Mouse (Mus musculus) urinary bladder, postnatal 25 days (tissue): ENCODE results near the gene Ccdc185.

Experiments
- DNase-seq: peaks from one replicate; pipeline ENCODE4 v3.0.0; 2022; ENCODE audit warnings: low spot score

The Ccdc185 gene

GRCm38 (mm10) chr1:182749080-182749479 lies at the start of gene Ccdc185:
Ccdc185 (minus strand) TSS chr1:182749180.
- DNase-seq, result no peak

- no peak for DNase-seq
Measured at GRCm38 (mm10) chr1:182797048-182797447, 48.1 kb upstream of the Ccdc185 start.

DNA sequence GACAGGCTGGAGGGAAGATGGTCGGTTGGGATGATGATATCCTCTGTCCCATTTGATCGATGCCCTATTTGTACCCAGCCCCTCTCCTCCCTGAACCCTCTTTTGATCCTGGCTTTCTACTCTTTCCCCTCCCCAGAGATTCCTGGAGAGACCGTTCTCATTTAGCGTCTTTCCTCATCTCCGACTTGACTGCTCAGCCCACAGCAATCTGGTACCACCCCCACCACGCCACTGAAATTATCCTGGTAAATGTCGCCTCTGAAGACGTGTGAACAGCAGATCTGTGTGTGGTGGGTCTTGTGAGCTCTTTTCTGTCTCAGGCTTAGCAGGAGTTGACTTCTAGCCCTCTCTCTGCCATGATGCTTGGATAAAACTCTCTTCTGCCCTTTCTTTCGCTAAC lies 45.6 kb upstream of the Ccdc185 start:
- DNase-seq, result no peak

- DNase-seq, result no peak
Measured at GRCm38 (mm10) chr1:182794221-182794620, 45.2 kb upstream of the Ccdc185 start.

- DNase-seq, result peak; percentile 55
Measured at GRCm38 (mm10) chr1:182792521-182793071, 43.6 kb upstream of the Ccdc185 start.

DNA sequence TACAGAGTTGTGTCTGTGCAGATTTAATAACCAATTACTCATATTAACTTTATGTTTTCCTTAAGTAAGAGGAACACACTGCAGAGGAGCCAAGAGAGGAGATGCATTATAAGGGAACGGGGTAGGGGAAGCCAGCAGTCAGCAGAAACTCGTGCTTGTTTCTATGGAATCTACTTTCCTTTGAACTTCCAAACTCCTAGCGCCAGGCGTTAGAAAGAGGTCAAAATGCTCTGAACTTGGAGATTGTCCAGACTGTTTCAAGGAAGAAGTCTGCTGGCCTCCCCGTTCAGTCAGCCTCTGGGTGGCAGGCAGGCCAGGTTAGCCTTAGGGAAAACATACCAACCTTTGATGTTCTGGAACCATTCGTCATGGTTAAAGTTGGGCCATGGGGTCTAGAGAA lies 39.9 kb upstream of the Ccdc185 start:
- DNase-seq, result no peak

DNA sequence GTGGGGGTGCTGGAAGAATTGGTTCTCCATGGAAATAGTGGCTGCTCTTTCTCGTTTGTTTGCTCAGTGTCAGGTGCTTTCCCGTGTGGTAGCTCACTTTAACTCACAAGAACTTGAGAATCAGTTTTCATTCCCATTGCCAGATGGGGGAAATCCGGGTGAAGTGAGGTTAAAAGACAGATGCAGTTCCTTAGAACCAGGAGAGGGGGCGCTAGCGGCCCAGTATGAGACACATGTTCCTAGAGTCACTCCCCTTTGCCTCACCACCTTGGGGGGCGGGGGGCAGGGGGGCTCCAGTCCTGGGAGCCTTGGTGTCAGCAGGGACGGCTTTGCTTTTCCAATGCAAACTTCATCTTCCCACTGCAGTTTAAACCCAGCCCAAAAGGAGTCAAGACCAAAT lies 38.0 kb upstream of the Ccdc185 start:
- no peak for DNase-seq

DNA sequence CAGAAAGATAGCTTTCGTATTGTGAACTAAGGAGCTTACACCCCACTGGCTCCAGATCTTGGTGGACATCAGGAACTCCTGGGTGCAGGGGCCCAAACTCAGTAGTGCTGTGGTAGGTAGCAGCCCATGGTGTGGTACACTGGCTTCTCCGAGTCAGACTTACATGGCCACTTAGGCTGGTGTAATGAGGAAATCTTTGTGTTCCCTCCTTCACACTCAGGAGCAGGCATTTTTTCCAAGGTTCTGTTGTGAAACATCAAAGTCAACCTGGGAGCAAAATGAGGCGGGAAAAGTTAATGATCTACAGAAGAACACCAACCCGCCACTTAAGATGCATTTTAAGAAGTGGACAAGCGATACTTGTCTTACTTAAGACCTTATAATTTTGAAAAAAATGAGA lies 36.5 kb upstream of the Ccdc185 start:
- DNase-seq, result no peak

- no peak for DNase-seq
Measured at GRCm38 (mm10) chr1:182784784-182785183, 35.8 kb upstream of the Ccdc185 start.

GRCm38 (mm10) chr1:182783774-182784173 lies 34.8 kb upstream of the Ccdc185 start:
- DNase-seq, result no peak

- DNase-seq, result no peak
Measured at GRCm38 (mm10) chr1:182779024-182779520, 30.1 kb upstream of the Ccdc185 start.

- DNase-seq, result no peak
Measured at GRCm38 (mm10) chr1:182778225-182778624, 29.2 kb upstream of the Ccdc185 start.

DNA sequence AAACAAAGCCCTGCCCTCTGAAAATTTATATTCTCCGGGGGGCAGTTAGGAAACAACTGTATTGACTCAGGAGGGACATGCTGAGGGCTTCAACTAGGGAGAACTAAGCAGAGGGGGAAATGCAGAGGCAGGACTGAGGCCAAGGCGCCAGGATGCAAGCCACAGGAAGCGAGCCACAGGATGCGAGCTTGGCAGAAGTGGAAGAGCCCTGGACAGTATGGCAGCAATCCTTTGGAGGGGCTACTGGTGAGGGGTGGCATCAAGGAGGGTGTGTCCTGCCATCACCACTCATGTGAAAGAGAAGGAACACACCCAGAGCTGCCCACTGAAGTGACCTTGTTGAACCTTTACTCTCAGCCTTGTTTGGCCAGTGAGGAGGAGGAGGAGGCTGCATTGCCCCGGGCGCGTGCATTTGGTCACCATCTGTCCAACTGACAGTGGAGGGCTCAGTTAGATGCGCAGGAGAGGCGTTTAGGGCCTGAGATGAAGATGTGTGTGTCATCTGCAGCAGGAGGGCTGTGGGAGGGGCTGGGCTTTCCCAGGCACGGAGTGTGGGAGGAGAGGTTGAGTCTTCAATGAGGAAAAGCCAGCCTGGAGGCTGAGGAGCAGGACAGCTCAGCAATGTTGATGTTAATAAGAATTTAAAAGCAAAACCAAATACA lies 27.9 kb upstream of the Ccdc185 start:
- no peak for DNase-seq

DNA sequence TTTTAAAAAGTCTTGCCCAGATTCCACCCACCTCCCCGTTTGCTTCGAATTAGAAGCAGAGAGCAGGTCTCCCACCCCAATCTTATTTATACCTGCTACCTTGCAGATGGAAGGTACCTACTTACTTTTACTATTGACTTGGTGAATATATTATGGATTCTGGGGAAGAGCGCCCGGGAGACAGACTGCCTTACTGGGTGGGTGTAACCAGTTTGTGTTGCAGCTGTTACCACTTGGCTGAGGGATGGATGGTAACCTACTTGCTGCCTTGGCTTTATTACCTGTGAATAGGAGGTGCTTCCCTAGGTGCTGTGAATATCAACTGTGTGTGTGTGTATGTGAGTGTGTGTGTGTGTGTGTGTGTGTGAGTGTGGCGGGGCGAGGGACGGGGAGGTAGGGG lies 26.6 kb upstream of the Ccdc185 start:
- DNase-seq, result no peak

DNA sequence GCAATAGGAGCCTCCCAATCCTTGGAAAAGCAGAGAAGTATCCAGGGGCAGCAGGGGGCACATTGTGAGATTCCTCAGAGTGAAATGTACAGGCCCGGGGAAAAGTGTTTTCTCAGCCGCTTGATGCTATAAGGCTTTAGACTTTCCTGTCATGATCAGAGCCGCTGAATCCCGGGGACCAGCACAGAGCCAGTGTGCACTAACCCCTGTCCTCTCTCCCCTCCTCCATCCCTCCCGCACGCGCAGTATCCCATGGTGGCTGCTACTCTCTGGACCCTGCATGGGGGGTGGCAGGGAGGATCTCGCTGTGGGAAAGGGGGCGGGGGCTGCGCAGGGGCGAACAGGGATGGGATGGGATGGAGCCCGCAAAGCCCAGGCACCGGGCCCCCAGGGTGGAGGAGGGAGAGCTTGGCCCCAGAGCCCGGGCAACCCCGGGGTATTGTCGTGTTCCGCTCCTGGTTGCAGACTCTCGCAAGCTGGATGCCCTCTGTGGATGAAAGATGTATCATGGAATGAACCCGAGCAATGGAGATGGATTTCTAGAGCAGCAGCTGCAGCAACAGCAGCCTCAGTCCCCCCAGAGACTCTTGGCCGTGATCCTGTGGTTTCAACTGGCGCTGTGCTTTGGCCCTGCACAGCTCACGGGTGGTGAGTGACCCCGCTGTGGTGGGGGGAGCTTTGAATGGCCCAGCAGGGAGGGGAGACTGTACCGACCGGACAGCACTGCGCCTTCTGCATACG lies 15.7 kb upstream of the Ccdc185 start:
- DNase-seq, result no peak

DNA sequence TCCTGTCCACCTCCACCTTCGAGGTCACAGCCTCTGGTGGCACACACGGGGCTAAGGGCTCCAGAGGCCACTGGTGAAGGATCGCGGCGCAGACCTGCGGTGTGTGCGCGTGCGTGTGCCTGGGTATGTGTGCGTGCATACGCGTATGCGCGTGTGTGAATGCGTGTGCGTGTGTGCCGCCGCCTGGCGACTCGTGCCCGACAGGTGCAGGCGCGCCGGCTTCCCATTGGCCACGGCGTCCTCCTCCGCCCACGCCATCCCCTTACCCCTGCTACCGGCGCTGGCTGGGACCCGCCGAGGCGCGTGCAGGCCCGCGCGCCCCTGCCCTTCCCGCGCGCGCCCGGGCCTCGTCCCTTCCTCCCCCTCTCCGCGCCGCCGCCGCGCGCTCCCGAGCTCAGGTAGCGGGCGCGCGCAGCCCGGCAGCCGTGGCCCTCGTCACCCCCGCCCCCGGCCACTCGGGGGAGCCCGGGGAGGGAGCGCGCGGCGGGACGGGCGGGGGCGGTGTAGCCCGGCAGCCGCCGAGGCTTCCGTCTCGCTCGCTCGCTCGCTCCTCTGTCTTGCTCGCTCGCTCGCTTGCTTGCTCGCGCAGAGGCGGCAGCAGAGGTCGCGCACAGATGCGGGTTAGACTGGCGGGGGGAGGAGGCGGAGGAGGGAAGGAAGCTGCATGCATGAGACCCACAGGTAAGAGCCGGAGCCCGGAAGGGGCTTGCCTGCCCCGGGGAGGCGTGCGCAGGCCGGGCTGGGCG lies 14.9 kb upstream of the Ccdc185 start, which contains the start of gene Susd4:
TSS of gene Susd4 (plus strand) at position 145 of the 746 bp plus-strand sequence.
- DNase-seq, result peak; percentile 44

GRCm38 (mm10) chr1:182763191-182763715 lies 14.3 kb upstream of the Ccdc185 start:
- no peak for DNase-seq

DNA sequence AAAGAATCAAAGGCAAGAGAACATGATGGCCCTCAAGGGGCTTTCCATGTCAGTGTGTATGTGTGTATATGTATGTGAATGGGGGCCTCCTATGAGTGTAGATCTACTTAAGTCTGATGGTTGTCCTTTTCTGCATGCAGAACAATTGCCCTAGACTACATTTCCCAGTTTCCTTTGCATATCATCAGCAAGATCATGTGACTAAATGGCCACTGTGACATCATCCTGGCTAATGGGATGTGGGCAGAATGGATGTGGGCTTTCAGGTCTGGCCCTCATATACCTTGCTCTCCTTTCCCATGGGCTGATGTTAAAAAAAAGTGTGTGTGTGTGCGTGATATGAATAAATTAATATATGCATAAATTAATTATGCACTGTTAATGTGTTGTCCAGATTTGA lies 9.8 kb upstream of the Ccdc185 start:
- DNase-seq, result no peak

GRCm38 (mm10) chr1:182754865-182755264 lies 5.9 kb upstream of the Ccdc185 start:
- DNase-seq, result no peak

DNA sequence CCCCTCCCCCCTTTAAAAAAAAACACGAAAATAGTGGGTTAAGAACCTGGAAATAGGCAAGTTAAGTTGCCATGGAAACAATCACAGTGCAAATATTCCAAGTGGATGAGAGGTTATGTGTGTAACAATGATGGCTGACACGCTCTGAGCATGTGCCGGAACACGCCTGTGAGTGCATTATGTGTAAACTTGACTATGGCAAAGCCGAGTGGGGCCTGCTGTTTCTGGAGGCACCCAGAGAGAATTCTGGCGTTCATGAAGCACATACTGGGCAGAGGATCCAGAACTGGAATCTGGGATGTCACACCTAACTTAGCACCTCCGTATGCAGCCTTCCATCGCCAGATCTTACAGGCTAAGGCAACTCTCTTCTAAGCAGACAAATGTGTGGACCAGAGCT lies 4.7 kb upstream of the Ccdc185 start:
- DNase-seq, result no peak

GRCm38 (mm10) chr1:182751301-182751700 lies 2.3 kb upstream of the Ccdc185 start:
- DNase-seq, result no peak

DNA sequence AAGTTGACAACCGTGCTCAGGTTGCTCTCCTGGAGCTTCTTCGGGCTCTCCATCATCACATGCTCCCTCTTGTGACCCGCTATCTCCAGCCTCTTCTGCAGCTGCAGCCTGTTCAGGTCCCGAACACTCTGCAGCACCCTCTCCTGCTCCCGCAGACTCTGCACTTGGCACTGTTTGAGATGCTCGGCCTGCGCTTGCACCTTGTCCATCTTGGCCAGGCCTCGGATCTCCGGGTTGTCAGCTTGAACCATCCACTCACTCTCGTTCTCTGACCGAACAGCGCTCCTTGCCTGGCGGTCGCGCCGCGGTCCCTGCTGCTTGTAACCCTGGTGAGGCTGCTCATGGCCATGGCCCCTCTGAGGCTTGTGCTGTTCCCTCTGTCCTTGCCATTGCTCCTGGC lies 1.1 kb downstream of the Ccdc185 start:
- no peak for DNase-seq
